Mouse (Mus musculus) forebrain, embryonic 16.5 days (tissue): ENCODE measurements around the gene Gm49380. TPM values are rescaled to one million over a fixed set of nuclear protein-coding genes. Genes with fewer than 3 reads are reported as not detected.

ENCODE experiments used
- ATAC-seq: fragments of 200-750 bp; cut with Nextera tagmentation; 2 replicates; pipeline ENCODE4 v1.8.0; 2017; ENCODE audit warnings: mild to moderate bottlenecking, moderate library complexity
- H3K27ac ChIP-seq: fragments of 300-500 bp; sonication (generic); 2 replicates; pipeline ENCODE4 v1.5.1; 2014; ENCODE audit warnings: low read length, control low read depth
- H3K27me3 ChIP-seq: fragments of 300-500 bp; sonication (generic); replicated peaks from 2 replicates; pipeline ENCODE4 v1.6.1; 2014; ENCODE audit warnings: low read length; ENCODE audit not compliant: control insufficient read depth, insufficient read depth
- H3K36me3 ChIP-seq: fragments of 300-500 bp; sonication (generic); 2 replicates; pipeline ENCODE4 v1.6.1; 2014; ENCODE audit not compliant: control insufficient read depth, insufficient read depth
- H3K4me1 ChIP-seq: fragments of 300-500 bp; sonication (generic); replicated peaks from 2 replicates; pipeline ENCODE4 v1.6.1; 2014; ENCODE audit warnings: low read length; ENCODE audit not compliant: control insufficient read depth, insufficient read depth
- H3K4me2 ChIP-seq: fragments of 300-500 bp; sonication (generic); 2 replicates; pipeline ENCODE4 v1.6.1; 2014; ENCODE audit warnings: mild to moderate bottlenecking, low read length, control low read depth
- H3K4me3 ChIP-seq: fragments of 300-500 bp; sonication (generic); replicated peaks from 2 replicates; pipeline ENCODE4 v1.5.1; 2014; ENCODE audit warnings: mild to moderate bottlenecking, low read length, control low read depth
- H3K9ac ChIP-seq: fragments of 300-500 bp; sonication (generic); replicated peaks from 2 replicates; pipeline ENCODE4 v1.6.1; 2014; ENCODE audit warnings: low read depth, low read length, control low read depth
- H3K9me3 ChIP-seq: fragments of 300-500 bp; sonication (generic); 2 replicates; pipeline ENCODE4 v1.6.1; 2016; ENCODE audit warnings: low read length; ENCODE audit not compliant: control insufficient read depth
- WGBS: fragments of 180-500 bp; shearing (Covaris S2); extraction: QIAGEN DNeasy Blood & Tissue Kit; methylation state at CpG from one replicate; pipeline ENCODE4 v1.1.7; 2014; 5-methylcytosine and 5-hydroxymethylcytosine counted together
- polyA plus RNA-seq: library from polyadenylated mRNA; unstranded; fragments of >200 nt; fragmentation: Nextera tagmentation; extraction: Ambion mirVana; gene quantifications from 2 replicates; pipeline ENCODE4 v1.2.1, GENCODE M21; 2015

The Gm49380 gene
- polyA plus RNA-seq, 1 experiment from 2014 or later, result 0.16 TPM

GRCm38 (mm10) chr9:44085741-44086665 lies 27.3 kb downstream of the Gm49380 start:
- Histone ChIP-seq H3K4me2 (no peak overlapping the region), H3K9me3 (no peaks in the 10 kb centered on the region), H3K4me1 (peaks cover 40% of the 10 kb centered on the region), H3K4me3 (no peak overlapping the region), H3K27me3 (0 out of 2 replicates have a peak, but pooled peaks cover 8% of the 10 kb centered on the region), H3K36me3 (no peaks in the 10 kb centered on the region), H3K9ac (no peak overlapping the region), H3K27ac (no peak overlapping the region)
- 61% methylated on average over 15 of the region's 15 CpGs for whole genome bisulfite sequencing
- ATAC-seq, result peak; percentile 10; the same call in 1 of the 2 replicates

GRCm38 (mm10) chr9:44085276-44085675 lies 28.0 kb downstream of the Gm49380 start:
- H3K36me3 ChIP-seq, result no peaks in the 10 kb centered on the region
- no peak overlapping the region for H3K27ac ChIP-seq
- peak overlapping the region; percentile 66 for H3K9ac ChIP-seq
- 4% methylated on average over 10 of the region's 10 CpGs for WGBS
- H3K4me3 ChIP-seq, result peak overlapping the region; percentile 64
- H3K27me3 ChIP-seq, result 0 out of 2 replicates have a peak, but pooled peaks cover 8% of the 10 kb centered on the region
- ATAC-seq, result no peak
- peaks cover 40% of the 10 kb centered on the region for H3K4me1 ChIP-seq
- no peaks in the 10 kb centered on the region for H3K9me3 ChIP-seq
- H3K4me2 ChIP-seq, result peak overlapping the region; percentile 100

DNA sequence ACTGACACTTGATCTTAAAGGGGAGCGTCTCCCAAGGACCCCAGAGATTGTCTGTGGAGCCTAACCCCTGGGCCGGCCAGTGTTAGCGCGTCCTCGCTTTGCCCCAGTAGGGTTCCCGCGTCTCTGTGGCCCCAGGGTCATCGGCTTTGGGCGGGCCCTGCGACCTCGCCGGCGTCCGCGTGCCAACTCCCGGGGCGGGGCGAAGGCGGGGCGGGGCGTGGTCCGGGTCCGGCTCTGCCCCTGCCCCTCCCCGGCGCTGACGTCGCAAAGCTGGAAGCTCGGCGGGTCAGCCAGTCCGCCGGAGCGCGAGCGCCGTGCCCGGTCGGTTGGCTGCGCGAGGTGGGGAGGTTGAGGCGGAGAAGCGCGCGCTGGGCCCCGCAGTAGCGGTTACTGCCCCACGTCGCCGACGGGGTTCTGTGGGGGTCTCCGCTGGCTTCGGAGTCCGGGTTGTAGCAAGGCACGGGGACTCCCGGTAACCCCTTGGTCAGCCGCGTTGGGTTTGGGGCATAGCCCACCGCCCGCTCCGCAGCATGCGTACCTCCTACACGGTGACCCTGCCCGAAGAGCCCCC lies 28.6 kb downstream of the Gm49380 start:
- Histone ChIP-seq H3K27ac (no peak overlapping the region), H3K36me3 (no peaks in the 10 kb centered on the region), H3K4me2 (peak overlapping the region; percentile 100), H3K4me1 (peaks cover 40% of the 10 kb centered on the region), H3K4me3 (peak overlapping the region; percentile 64), H3K27me3 (0 out of 2 replicates have a peak, but pooled peaks cover 8% of the 10 kb centered on the region), H3K9me3 (no peaks in the 10 kb centered on the region), H3K9ac (peak overlapping the region; percentile 66)
- 0% methylated on average over 62 of the region's 62 CpGs for WGBS
- ATAC-seq, result peak; percentile 57

DNA sequence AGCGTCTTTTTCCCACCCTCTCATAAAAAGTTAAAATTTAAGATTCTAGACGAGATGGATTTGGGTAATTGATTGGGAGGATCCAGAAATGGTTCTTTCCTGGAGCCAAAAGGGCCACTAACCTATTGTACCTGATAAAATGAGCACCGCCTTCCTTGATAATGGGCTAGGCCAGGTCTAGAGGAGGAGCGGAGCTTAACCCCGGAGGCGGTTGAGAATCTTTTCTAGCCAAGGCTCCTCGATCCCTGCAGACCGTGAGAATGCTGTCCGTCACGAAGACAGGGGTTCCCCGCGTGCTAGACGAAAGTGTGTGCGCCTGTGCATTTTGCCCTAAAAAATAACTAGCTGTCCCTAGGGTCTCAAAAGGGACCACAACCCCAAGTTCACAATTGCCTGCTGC lies 29.1 kb downstream of the Gm49380 start:
- Histone ChIP-seq H3K4me1 (peaks cover 40% of the 10 kb centered on the region), H3K27me3 (0 out of 2 replicates have a peak, but pooled peaks cover 8% of the 10 kb centered on the region), H3K9ac (peak overlapping the region; percentile 66), H3K36me3 (no peaks in the 10 kb centered on the region), H3K9me3 (no peaks in the 10 kb centered on the region), H3K4me2 (peak overlapping the region; percentile 100), H3K27ac (no peak overlapping the region), H3K4me3 (peak overlapping the region; percentile 64)
- ATAC-seq, result no peak
- WGBS, result 3% methylated on average over 14 of the region's 14 CpGs

DNA sequence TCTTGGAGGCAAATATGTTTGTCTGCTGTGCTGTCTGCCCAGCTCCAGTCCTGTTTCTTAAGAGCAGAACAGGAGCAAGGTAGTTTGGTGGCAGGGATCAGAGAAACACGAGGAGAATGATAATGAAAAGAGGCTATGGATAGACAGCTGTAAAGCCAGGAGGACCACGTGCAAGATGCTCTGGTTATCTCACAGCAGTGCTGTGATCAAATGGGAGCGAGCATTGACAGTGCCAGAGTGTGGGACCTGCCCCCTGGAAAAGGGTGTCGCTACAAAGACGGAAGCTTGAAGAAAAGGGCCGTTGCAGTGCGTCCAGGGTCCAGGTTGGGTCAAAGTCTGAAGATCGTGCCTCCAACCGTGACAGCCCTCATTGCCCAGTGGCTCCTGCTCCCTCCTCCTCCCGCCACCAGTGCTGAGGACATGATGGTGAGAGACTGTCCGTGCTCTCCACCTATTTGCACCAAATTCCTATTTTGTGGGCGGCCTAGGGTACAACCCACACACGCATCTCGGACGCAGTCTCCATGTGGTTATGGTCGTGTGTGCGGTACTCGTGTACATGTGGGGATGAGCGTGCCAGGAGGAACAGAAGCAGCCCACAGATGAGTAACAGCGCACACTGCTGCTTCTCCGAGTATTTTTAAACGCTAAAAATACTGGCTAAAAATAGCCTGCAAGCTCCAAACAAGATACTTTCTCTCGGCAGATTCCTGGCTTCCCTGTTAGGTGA lies 29.7 kb downstream of the Gm49380 start:
- 16% methylated on average over 23 of the region's 23 CpGs for WGBS
- Histone ChIP-seq H3K4me2 (peak overlapping the region; percentile 100), H3K9me3 (no peaks in the 10 kb centered on the region), H3K36me3 (no peaks in the 10 kb centered on the region), H3K4me1 (peaks cover 45% of the 10 kb centered on the region), H3K9ac (no peak overlapping the region), H3K27me3 (0 out of 2 replicates have a peak, but pooled peaks cover 8% of the 10 kb centered on the region), H3K4me3 (peak overlapping the region; percentile 64), H3K27ac (peak overlapping the region; percentile 20; the same call in 1 of the 2 replicates)
- ATAC-seq, result peak; percentile 43; the same call in 1 of the 2 replicates

DNA sequence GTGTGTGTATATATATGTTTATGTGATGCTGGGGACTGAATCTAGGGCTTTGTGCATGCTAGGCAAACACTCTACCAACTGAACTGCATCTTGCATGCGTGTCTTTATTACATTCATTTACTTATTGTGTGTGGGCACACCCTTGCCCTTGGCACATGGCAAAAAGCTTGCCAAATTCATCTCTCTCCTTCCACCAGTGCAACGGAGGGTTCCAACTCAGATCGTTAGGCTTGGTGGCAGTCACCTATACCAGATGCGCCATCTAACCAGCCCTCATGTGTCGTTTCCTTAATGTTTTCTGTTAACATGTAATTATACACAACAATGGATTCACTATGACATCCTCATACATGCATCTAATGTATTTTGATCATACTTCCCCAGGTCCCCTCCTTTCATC lies 31.0 kb downstream of the Gm49380 start:
- Histone ChIP-seq H3K27me3 (0 out of 2 replicates have a peak, but pooled peaks cover 8% of the 10 kb centered on the region), H3K9ac (no peak overlapping the region), H3K4me2 (no peak overlapping the region), H3K4me3 (no peak overlapping the region), H3K4me1 (peaks cover 42% of the 10 kb centered on the region), H3K27ac (no peak overlapping the region), H3K36me3 (no peaks in the 10 kb centered on the region), H3K9me3 (no peaks in the 10 kb centered on the region)
- WGBS, result 78% methylated on average over 5 of the region's 5 CpGs
- ATAC-seq, result no peak

GRCm38 (mm10) chr9:44081581-44081980 lies 31.7 kb downstream of the Gm49380 start:
- Histone ChIP-seq H3K9ac (no peak overlapping the region), H3K36me3 (no peaks in the 10 kb centered on the region), H3K4me2 (no peak overlapping the region), H3K27me3 (0 out of 2 replicates have a peak, but pooled peaks cover 8% of the 10 kb centered on the region), H3K27ac (no peak overlapping the region), H3K4me1 (peaks cover 42% of the 10 kb centered on the region), H3K4me3 (no peak overlapping the region), H3K9me3 (no peaks in the 10 kb centered on the region)
- ATAC-seq, result no peak
- 54% methylated on average over 5 of the region's 5 CpGs for WGBS

- Histone ChIP-seq H3K9me3 (no peaks in the 10 kb centered on the region), H3K27ac (no peak overlapping the region), H3K9ac (no peak overlapping the region), H3K27me3 (0 out of 2 replicates have a peak, but pooled peaks cover 5% of the 10 kb centered on the region), H3K4me3 (no peak overlapping the region), H3K4me2 (no peak overlapping the region), H3K4me1 (peaks cover 37% of the 10 kb centered on the region), H3K36me3 (no peaks in the 10 kb centered on the region)
- WGBS, result 62% methylated on average over 5 of the region's 5 CpGs
- ATAC-seq, result no peak
These were observed 32.3 kb downstream of the Gm49380 start for GRCm38 (mm10) chr9:44080953-44081352.
